Mouse (Mus musculus) small intestine, adult 2 months (tissue): ENCODE results near the gene Gm43191. TPM values are rescaled to one million over a fixed set of nuclear protein-coding genes. Genes with fewer than 3 reads are reported as not detected.

ENCODE experiments used
- H3K27ac ChIP-seq: fragments of 200-500 bp; 2 replicates; pipeline ENCODE4 v1.5.1; 2012; ENCODE audit warnings: low read depth, low read length, control low read depth, inconsistent platforms; ENCODE audit not compliant: insufficient read depth
- H3K27me3 ChIP-seq: fragments of 200-500 bp; 2 replicates; pipeline ENCODE4 v1.6.1; 2012; ENCODE audit warnings: mild to moderate bottlenecking, moderate library complexity, low read length, inconsistent platforms; ENCODE audit not compliant: control insufficient read depth, insufficient read depth
- H3K36me3 ChIP-seq: fragments of 200-500 bp; 2 replicates; pipeline ENCODE4 v1.6.1; 2012; ENCODE audit warnings: mild to moderate bottlenecking, low read length, control low read depth, inconsistent platforms; ENCODE audit not compliant: control insufficient read depth, insufficient read depth
- H3K4me1 ChIP-seq: fragments of 200-500 bp; 2 replicates; pipeline ENCODE4 v1.6.1; 2012; ENCODE audit warnings: low read length, inconsistent platforms, mixed read lengths; ENCODE audit not compliant: control insufficient read depth, insufficient read depth, insufficient read length
- H3K4me3 ChIP-seq: fragments of 200-500 bp; 2 replicates; pipeline ENCODE4 v1.5.1; 2012; ENCODE audit warnings: low read depth, mild to moderate bottlenecking, control low read depth, inconsistent platforms, low read length, moderate library complexity
- CTCF ChIP-seq: fragments of 200-500 bp; IDR thresholded peaks from 2 replicates; pipeline ENCODE4 v1.5.1; 2012; ENCODE audit warnings: low read depth, mild to moderate bottlenecking, control low read depth, inconsistent platforms, low read length, moderate library complexity, mixed read lengths; ENCODE audit not compliant: insufficient replicate concordance, insufficient read length; ENCODE audit errors: extremely low read depth
- POLR2A ChIP-seq: fragments of 200-500 bp; IDR thresholded peaks from 2 replicates; pipeline ENCODE4 v1.6.1; 2012; ENCODE audit warnings: low read depth, mild to moderate bottlenecking, control low read depth, inconsistent platforms, low read length, moderate library complexity
- WGBS: fragments of 180-500 bp; shearing (Covaris S2); methylation state at CpG from one replicate; pipeline ENCODE4 v1.1.7; 2018; 5-methylcytosine and 5-hydroxymethylcytosine counted together
- polyA plus RNA-seq: library from polyadenylated mRNA; depleted of rRNA; stranded (reverse); fragments of >200 nt; gene quantifications from 2 replicates; pipeline ENCODE4 v1.2.3, GENCODE M21; 2012

Gm43191 gene
- polyA plus RNA-seq, 1 experiment: not detected

- no peak overlapping the region for H3K27ac ChIP-seq
- H3K4me3 ChIP-seq: no peak overlapping the region
- no peaks in the 10 kb centered on the region for H3K27me3 ChIP-seq
- H3K4me1 ChIP-seq: no peaks in the 10 kb centered on the region
- WGBS: 87% methylated on average over 7 of the region's 7 CpGs
- TF ChIP-seq POLR2A: no peak
- TF ChIP-seq CTCF: no peak
- H3K36me3 ChIP-seq: peaks cover 25% of the 10 kb centered on the region
These were observed 60.3 kb downstream of the Gm43191 start for GRCm38 (mm10) chr3:116620636-116621370.

DNA sequence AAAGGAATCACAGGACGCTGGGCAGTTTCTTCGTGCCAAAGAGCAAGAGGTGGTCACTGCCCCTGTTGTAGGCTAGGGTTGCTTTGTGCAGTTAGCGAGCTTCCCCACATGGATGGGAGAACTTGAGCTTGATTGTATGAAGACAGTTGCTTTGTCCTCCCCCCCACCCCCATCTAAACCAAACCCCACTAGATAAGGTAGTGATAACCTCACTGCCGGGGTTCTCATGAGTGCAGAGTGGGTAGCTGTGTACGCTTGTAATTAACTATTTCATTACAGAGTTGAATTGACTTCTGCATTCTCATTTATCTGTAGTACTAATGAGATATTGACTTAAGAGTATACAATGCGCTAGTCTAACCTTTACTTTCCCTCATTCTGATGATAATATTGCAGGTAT is 62.2 kb downstream of the Gm43191 start:
- 78% methylated on average over 6 of the region's 6 CpGs for WGBS

GRCm38 (mm10) chr3:116615318-116616068 is 65.6 kb downstream of the Gm43191 start:
- no peaks in the 10 kb centered on the region for H3K27me3 ChIP-seq
- no peak overlapping the region for H3K27ac ChIP-seq
- no peak overlapping the region for H3K4me3 ChIP-seq
- H3K4me1 ChIP-seq: no peaks in the 10 kb centered on the region
- 75% methylated on average over 8 of the region's 8 CpGs for WGBS
- peaks cover 35% of the 10 kb centered on the region for H3K36me3 ChIP-seq
- TF ChIP-seq POLR2A (no peak), CTCF (no peak)

More for the DNA sequence above, 62.2 kb downstream of the Gm43191 start:
- Histone ChIP-seq H3K36me3 (peaks cover 35% of the 10 kb centered on the region), H3K27me3 (no peaks in the 10 kb centered on the region), H3K4me3 (no peak overlapping the region), H3K4me1 (no peaks in the 10 kb centered on the region), H3K27ac (no peak overlapping the region)
- no peak for TF ChIP-seq CTCF
- TF ChIP-seq POLR2A: no peak

DNA sequence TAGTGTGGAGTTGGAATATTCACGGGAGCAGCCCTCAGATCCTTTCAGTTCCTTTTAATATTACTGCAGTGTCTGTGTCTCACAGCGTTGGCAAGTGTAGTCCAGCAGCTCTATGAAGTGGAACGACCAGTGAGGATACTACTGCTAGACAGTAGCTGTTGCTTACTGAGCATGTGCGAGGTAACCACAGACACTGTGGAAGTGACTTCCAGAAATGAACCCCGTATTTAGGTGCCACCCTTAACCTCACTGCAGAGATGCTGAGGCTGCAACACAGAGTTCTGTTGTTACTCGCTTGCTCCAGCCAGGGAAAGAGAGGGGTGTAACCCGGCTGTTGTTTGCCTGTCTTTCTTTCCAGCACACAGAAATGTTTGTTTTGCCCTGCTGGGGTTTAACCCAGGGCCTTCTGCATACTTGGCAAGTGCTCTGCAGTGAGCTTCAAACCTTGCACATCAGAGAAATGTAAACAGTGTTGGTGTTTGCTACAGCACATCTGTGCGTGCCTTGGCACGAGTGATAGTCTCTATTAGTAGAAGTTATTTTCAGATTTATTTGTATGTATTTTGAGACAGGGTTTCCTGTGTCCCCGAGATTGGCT is 66.7 kb downstream of the Gm43191 start, which contains the start of gene Trmt13:
Gene Trmt13, minus strand, starts transcription at position 293 of the 598 bp plus-strand sequence.
- Histone ChIP-seq H3K27ac (no peak within 1 kb of the TSS), H3K4me1 (no peaks in the 10 kb centered on the region), H3K36me3 (peaks cover 37% of the 10 kb centered on the region), H3K4me3 (no peak within 1 kb of the TSS), H3K27me3 (no peaks in the 10 kb centered on the region)
- no peak for TF ChIP-seq CTCF
- TF ChIP-seq POLR2A: no peak
- 46% methylated on average over 10 of the region's 10 CpGs for WGBS

GRCm38 (mm10) chr3:116604570-116604969 is 76.5 kb downstream of the Gm43191 start:
- H3K4me1 ChIP-seq: no peaks in the 10 kb centered on the region; the same call in 1 of the 2 replicates
- H3K36me3 ChIP-seq: peaks cover 14% of the 10 kb centered on the region
- no peak overlapping the region for H3K4me3 ChIP-seq
- H3K27me3 ChIP-seq: no peaks in the 10 kb centered on the region
- TF ChIP-seq CTCF: no peak
- TF ChIP-seq POLR2A: no peak
- WGBS: 82% methylated on average over 9 of the region's 9 CpGs
- no peak overlapping the region for H3K27ac ChIP-seq

DNA sequence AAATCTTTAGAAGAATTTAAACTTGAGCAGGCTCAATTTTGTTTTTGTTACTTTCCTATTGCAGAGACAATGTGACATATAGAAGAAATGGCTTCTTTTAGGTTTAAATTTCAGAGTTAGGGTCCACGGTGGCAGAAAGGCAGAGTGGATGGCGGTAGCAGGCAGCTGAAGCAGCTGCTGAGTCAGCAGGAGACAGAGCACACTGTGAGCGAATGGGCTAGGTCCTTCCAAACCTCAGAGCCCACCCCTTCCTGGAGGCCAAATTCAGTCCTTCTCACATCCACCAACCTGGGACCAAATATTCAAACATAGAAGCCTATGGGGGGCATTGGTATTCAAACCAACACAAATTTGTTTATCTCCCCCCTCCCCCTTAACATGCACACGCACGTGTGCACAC is 79.3 kb downstream of the Gm43191 start:
- Histone ChIP-seq H3K4me1 (peaks cover 2% of the 10 kb centered on the region; the same call in 1 of the 2 replicates), H3K36me3 (peaks cover 5% of the 10 kb centered on the region; the same call in 1 of the 2 replicates), H3K27me3 (no peaks in the 10 kb centered on the region), H3K27ac (no peak overlapping the region), H3K4me3 (no peak overlapping the region)
- WGBS: 94% methylated on average over 5 of the region's 5 CpGs
- no peak for TF ChIP-seq CTCF
- no peak for TF ChIP-seq POLR2A
